Mouse (Mus musculus) heart, embryonic 11.5 days (tissue): ENCODE measurements around the gene Rrh. TPM values are rescaled to one million over a fixed set of nuclear protein-coding genes. Genes with fewer than 3 reads are reported as not detected.
"Not testable (repeated sequence)": the region's sequence is repeated elsewhere in the genome, so short reads cannot be mapped to it uniquely, and the experiment has no call there.

Experiments
- ATAC-seq: fragments of 200-750 bp; cut with Nextera tagmentation; replicated peaks from 2 replicates; pipeline ENCODE4 v1.8.0; 2017; ENCODE audit warnings: moderate library complexity; ENCODE audit not compliant: insufficient number of reproducible peaks, low FRiP score, low TSS enrichment
- H3K27ac ChIP-seq: fragments of 300-500 bp; sonication (generic); 2 replicates; pipeline ENCODE4 v1.5.1; 2014; ENCODE audit warnings: mild to moderate bottlenecking, low read depth, low read length
- H3K27me3 ChIP-seq: fragments of 300-500 bp; sonication (generic); 2 replicates; pipeline ENCODE4 v1.6.1; 2014; ENCODE audit warnings: mild to moderate bottlenecking, low read length, mixed read lengths; ENCODE audit not compliant: control insufficient read depth, insufficient read depth
- H3K36me3 ChIP-seq: fragments of 300-500 bp; sonication (generic); 2 replicates; pipeline ENCODE4 v1.6.1; 2014; ENCODE audit warnings: mild to moderate bottlenecking, low read length, moderate library complexity, mixed read lengths; ENCODE audit not compliant: control insufficient read depth, insufficient read depth
- H3K4me1 ChIP-seq: fragments of 300-500 bp; sonication (generic); 2 replicates; pipeline ENCODE4 v1.6.1; 2014; ENCODE audit warnings: low read length; ENCODE audit not compliant: control insufficient read depth, insufficient read depth
- H3K4me2 ChIP-seq: fragments of 300-500 bp; sonication (generic); 2 replicates; pipeline ENCODE4 v1.6.1; 2014; ENCODE audit warnings: mild to moderate bottlenecking, moderate library complexity
- H3K4me3 ChIP-seq: fragments of 300-500 bp; sonication (generic); 2 replicates; pipeline ENCODE4 v1.5.1; 2014; ENCODE audit warnings: low read depth, low read length
- H3K9ac ChIP-seq: fragments of 300-500 bp; sonication (generic); 2 replicates; pipeline ENCODE4 v1.6.1; 2014; ENCODE audit warnings: mild to moderate bottlenecking, low read depth, low read length, moderate library complexity
- H3K9me3 ChIP-seq: fragments of 300-500 bp; sonication (generic); replicated peaks from 2 replicates; pipeline ENCODE4 v1.6.1; 2016; ENCODE audit warnings: low read length; ENCODE audit not compliant: control insufficient read depth
- WGBS: fragments of 180-500 bp; shearing (Covaris S2); extraction: QIAGEN DNeasy Blood & Tissue Kit; methylation state at CpG from one replicate; pipeline ENCODE4 v1.1.7; 2014; ENCODE audit not compliant: insufficient replicate concordance; 5-methylcytosine and 5-hydroxymethylcytosine counted together
- polyA plus RNA-seq: library from polyadenylated mRNA; unstranded; fragments of >200 nt; fragmentation: Nextera tagmentation; extraction: Ambion mirVana; gene quantifications from 2 replicates; pipeline ENCODE4 v1.2.1, GENCODE M21; 2014

Rrh gene
- polyA plus RNA-seq, 1 experiment from 2014 or later = not detected

GRCm38 (mm10) chr3:129766971-129767794, 55.2 kb downstream of the Rrh start:
- Histone ChIP-seq H3K9ac (no peak overlapping the region), H3K4me1 (no peaks in the 10 kb centered on the region), H3K4me3 (no peak overlapping the region), H3K27me3 (no peaks in the 10 kb centered on the region), H3K36me3 (no peaks in the 10 kb centered on the region), H3K9me3 (no peaks in the 10 kb centered on the region), H3K4me2 (no peak overlapping the region), H3K27ac (no peak overlapping the region)
- no peak for ATAC-seq
- 81% methylated on average over 10 of the region's 10 CpGs for WGBS

GRCm38 (mm10) chr3:129766106-129766505, 56.3 kb downstream of the Rrh start:
- 86% methylated on average over 4 of the region's 4 CpGs for WGBS
- no peak overlapping the region for H3K27ac ChIP-seq
- H3K4me1 ChIP-seq = no peaks in the 10 kb centered on the region
- no peak overlapping the region for H3K4me2 ChIP-seq
- no peak for ATAC-seq
- H3K36me3 ChIP-seq = no peaks in the 10 kb centered on the region
- H3K9me3 ChIP-seq = no peaks in the 10 kb centered on the region
- no peaks in the 10 kb centered on the region for H3K27me3 ChIP-seq
- H3K9ac ChIP-seq = no peak overlapping the region
- no peak overlapping the region for H3K4me3 ChIP-seq

- H3K4me3 ChIP-seq, ATAC-seq, H3K36me3 ChIP-seq, H3K4me1 ChIP-seq, H3K9ac ChIP-seq, H3K4me2 ChIP-seq, H3K27me3 ChIP-seq, H3K27ac ChIP-seq, H3K9me3 ChIP-seq: not testable (repeated sequence)
- 89% methylated on average over 1 of the region's 1 CpGs for WGBS
Measured at GRCm38 (mm10) chr3:129757599-129757998, 64.8 kb downstream of the Rrh start.

GRCm38 (mm10) chr3:129754650-129755604, 67.5 kb downstream of the Rrh start, which contains the start of gene Egf:
TSS of gene Egf (minus strand) at chr3:129755316.
- Histone ChIP-seq H3K36me3 (no peaks in the 10 kb centered on the region), H3K4me3 (peak within 1 kb of the TSS; percentile 38), H3K9ac (peak within 1 kb of the TSS; percentile 44; the same call in 1 of the 2 replicates), H3K27ac (0 out of 2 replicates have a peak within 1 kb of the TSS, but pooled peaks have one; percentile 5), H3K9me3 (no peaks in the 10 kb centered on the region), H3K27me3 (peaks cover 8% of the 10 kb centered on the region; the same call in 1 of the 2 replicates), H3K4me1 (0 out of 2 replicates have a peak, but pooled peaks cover 8% of the 10 kb centered on the region), H3K4me2 (peak within 1 kb of the TSS; percentile 68)
- WGBS = 12% methylated on average over 20 of the region's 20 CpGs
- no peak for ATAC-seq

Other genes starting within 250 kb of the Rrh start
- 0.79 and 1.4 TPM in 2 replicates for gene Egf, start 67.3 kb downstream of the Rrh start, polyA plus RNA-seq
- not detected in 2 replicates for gene Lrit3, start 18.6 kb downstream of the Rrh start, polyA plus RNA-seq
- 24.3 and 27.7 TPM in 2 replicates for gene Gar1, start 8.8 kb upstream of the Rrh start, polyA plus RNA-seq
- gene Cfi, start 13.3 kb upstream of the Rrh start, polyA plus RNA-seq = 1.3 and 2.8 TPM in 2 replicates
- gene Pla2g12a, start 56.0 kb upstream of the Rrh start, polyA plus RNA-seq = 58.8 and 61.0 TPM in 2 replicates
- 86.7 and 91.9 TPM in 2 replicates for gene Casp6, start 78.8 kb upstream of the Rrh start, polyA plus RNA-seq
- 4.2 and 4.3 TPM in 2 replicates for gene Mcub, start 147.6 kb upstream of the Rrh start, polyA plus RNA-seq
- 27.1 and 27.9 TPM in 2 replicates for gene Sec24b, start 239.0 kb upstream of the Rrh start, polyA plus RNA-seq